Mouse (Mus musculus): Measurements from ENCODE around the gene Gm20388.
"Not testable (repeated sequence)": the region's sequence is repeated elsewhere in the genome, so short reads cannot be mapped to it uniquely, and the experiment has no call there.

The Gm20388 gene

DNA sequence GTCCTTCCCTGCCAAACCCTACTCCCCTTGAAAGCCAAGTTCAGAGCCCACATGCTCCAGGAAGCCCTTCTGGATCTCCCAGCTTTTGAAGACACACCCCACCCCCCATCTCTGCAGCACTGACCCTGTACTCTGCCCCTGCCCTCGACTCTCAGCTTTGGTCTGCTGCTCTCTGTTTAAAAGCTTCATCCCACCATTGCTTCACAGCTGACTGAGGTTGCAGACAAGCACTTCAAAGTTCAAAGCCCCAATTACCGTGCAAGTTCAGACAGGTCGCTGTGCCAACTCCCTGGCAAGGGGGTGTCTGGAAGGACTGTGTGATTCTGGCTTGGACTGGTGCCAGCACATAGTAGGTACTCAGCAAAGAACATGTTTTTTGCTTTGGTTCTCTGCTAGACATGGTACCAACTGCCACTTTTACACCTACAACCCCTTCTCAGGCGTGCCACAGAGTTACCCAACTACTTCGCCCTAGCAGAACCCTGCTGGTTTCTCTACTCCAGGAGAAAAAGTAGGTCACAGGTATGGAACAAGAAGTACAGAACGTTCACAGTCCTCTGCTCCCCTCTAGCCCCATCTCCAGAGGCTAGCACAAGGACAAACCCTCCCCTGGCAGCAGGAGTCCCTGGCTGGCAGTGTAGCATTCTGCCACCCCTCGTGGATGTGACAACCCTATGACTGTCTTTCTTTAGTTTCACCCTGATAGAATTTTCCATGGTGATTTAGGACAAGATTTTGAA lies 440.9 kb downstream of the Gm20388 start:
- DNase-seq, result no peak

GRCm38 (mm10) chr8:120352096-120352495 lies 441.5 kb downstream of the Gm20388 start:
- DNase-seq, result no peak

DNA sequence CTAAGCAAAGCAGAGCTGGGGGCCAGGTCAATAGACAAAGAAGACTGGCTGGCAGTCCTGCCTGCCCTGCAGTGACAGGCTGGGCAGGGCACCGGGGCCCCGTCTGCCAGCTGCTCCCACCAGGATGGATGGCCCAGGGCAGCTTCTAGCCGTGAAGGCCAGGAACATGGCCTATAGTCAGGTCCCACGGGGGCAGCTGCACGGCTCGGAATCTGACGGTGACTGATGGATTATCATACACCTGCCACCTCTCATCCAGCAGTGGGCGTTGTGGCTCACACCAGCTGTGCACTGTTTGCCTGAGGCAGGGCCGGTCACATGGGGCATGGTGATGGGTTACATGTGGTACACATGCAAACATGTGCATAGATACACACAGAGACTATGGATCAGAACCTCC lies 445.4 kb downstream of the Gm20388 start:
- no peak for DNase-seq

DNA sequence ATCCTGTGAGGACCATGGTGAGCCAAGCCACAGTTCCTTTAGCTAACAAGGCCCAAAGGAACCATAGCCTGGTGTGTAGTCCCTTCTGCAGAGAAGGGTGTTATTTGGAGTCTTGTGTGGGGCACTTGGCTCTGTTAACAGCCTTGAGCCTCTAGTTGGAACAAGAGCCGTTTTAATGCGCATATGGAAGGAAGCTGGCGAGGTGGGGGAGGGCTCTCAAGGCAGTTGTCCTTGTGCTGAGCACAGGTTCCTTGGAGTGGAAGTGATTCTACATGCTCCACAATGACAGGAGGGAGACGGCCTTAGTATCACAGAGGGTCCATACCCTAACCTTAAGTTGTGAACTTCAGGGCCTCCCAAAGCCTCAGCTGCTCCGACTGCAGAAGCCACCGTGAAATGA lies 446.9 kb downstream of the Gm20388 start:
- DNase-seq, result no peak

GRCm38 (mm10) chr8:120361301-120361700 lies 450.7 kb downstream of the Gm20388 start:
- DNase-seq, result peak; percentile 48

- DNase-seq, result peak; percentile 72
Measured at GRCm38 (mm10) chr8:120363552-120364071, 453.0 kb downstream of the Gm20388 start.

DNA sequence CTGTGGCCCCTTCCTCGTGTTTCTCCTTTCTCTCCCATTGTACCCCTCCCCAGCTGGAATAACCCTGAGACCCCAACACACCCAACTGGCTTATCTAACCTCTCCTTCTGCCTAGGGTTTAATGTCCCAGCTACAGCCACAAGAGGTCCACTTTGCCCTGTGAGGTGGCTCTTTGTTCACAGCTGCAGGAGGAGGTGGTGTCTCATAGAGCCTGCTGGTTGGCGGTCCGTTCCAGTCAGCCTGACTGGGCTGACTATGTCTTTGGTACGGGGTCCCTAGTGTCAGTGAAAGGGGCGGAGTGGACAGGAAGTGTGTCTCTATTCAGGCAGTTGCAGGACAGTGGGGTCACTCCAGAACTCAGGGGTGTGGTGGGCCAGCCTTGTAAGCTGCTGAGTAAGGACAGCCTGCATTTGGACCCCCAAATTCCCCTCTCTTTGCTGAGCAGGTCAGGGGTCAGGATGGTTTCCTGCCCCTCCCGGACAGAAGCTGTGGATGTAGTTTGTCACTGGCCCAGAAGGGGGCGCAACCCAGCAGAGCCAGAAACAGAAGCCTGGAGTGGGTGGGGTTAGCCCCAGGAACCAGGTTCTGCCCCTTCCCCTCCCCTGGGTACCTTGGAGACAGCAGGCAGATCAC lies 453.6 kb downstream of the Gm20388 start:
- peak; percentile 75 for DNase-seq

DNA sequence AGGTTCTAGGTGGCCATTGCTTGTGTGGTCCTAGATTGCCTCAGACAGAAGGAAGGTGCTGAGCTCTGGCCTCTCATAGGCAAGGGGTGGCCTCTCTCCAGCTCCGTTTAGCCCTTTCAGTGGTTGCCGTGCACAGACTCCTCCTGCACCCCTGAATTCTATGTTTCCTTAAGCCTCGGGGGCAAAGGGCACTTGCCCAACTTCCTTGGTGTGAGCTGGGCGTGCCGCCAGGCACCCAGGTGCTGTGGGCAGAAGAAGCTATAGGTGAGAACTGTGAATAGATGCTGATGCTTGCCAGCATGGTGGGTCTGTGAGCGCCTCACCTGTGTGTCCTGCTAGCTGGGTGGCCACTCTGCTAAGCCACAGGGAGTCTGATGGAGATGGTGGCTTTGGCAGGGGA lies 456.2 kb downstream of the Gm20388 start:
- DNase-seq, result no peak

- DNase-seq, result not testable (repeated sequence)
Measured at GRCm38 (mm10) chr8:120368191-120368590, 457.6 kb downstream of the Gm20388 start.

GRCm38 (mm10) chr8:120368814-120369649 lies 458.4 kb downstream of the Gm20388 start:
- DNase-seq, result peak; percentile 95

GRCm38 (mm10) chr8:120369956-120370355 lies 459.3 kb downstream of the Gm20388 start:
- DNase-seq, result peak; percentile 80

DNA sequence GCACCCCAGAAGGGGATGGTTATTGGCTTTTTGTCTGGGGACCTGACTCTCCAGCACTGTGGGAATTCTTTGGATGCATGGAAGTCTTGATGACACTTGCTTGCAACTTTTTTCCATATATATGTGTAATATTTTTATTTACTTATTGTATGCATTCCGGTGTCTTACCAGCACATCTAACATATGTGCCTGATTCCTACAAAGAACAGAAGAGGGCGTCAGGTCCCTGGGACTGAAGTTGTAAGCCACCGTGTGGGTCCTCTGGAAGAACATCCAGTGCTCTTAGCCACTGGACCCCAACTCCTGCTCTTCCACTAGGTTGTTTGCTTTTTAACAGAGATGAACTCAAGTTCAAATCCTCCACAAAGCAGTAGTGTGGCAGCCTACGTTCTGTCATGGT lies 459.8 kb downstream of the Gm20388 start:
- no peak for DNase-seq

DNA sequence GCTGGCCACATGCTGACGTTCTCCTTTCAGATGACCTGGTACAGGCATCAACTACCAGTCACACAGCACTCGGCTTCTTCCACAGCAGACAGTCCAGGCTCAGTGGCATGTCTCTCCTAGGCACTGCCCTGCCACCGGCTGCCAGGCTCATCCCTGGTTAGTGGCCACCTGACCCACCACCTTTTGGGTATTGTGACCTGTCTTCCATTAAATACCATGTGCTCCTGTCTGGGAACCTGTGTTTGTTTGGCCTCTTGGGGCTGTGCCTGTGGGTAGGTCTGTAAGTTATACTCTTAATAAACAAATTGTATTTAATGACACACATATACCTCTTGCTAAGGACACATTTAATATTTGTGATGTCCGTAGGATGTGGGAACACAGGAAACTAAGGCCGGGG lies 460.5 kb downstream of the Gm20388 start:
- no peak for DNase-seq

- no peak for DNase-seq
Measured at GRCm38 (mm10) chr8:120371725-120372457, 461.2 kb downstream of the Gm20388 start.

DNA sequence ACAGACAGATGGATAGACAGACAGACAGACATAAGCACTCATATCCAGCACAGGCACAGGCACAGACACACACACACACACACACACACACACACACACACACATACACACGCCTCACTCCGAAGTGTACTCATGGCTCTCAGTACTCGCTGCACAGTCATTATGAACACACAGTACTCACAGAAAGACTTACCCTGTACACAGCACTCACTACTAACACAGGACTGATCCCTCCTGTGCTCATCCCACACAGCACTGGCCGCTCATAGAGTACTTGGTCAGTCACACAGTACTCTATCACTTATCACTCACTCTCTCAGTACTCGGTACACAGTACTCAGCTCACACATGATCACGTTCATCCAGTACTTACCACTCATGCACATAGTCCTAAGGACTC lies 462.0 kb downstream of the Gm20388 start:
- DNase-seq, result no peak

DNA sequence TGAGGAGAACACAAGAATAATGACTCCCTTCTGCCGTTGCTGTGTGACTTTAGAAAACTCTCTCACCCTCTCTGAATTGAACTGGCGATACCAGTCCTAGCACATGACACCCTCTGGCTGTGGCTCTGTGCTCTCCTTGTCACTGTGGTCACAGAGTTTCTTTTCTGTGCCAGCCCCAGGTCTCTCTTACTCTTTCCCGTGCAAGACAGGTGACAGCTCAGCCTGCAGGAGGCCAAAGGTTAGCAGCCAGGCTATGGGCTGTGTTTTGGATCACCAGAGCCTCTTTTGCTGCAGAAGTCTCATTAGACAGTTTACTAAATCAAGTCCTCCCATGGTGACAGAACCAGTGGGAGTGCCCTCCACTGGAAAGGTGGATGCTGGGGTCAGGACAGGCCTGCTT lies 463.0 kb downstream of the Gm20388 start:
- DNase-seq, result no peak

GRCm38 (mm10) chr8:120374070-120374469 lies 463.4 kb downstream of the Gm20388 start:
- DNase-seq, result no peak

DNA sequence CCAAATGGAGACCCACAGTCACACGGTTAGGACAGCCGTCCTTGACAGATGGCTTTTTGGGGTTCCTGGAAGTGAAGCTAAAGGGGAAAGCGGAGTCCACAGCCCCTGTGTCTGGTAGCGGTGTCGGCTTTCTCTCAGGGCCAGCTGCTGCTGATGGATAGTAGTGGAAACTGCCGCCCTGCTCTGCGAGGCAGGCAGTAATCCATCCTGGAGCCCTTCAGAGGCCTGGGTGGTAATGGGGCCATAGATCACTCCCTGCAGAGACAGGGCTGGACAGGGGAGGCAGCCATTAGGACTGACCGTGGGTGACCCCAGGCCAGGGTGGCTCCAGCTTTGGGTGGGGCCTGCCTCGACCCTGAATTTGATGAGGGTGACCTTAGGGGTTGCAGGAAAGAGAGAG lies 463.9 kb downstream of the Gm20388 start:
- DNase-seq, result no peak

- peak; percentile 64 for DNase-seq
Measured at GRCm38 (mm10) chr8:120375170-120375569, 464.5 kb downstream of the Gm20388 start.

GRCm38 (mm10) chr8:120376215-120376614 lies 465.6 kb downstream of the Gm20388 start:
- no peak for DNase-seq

DNA sequence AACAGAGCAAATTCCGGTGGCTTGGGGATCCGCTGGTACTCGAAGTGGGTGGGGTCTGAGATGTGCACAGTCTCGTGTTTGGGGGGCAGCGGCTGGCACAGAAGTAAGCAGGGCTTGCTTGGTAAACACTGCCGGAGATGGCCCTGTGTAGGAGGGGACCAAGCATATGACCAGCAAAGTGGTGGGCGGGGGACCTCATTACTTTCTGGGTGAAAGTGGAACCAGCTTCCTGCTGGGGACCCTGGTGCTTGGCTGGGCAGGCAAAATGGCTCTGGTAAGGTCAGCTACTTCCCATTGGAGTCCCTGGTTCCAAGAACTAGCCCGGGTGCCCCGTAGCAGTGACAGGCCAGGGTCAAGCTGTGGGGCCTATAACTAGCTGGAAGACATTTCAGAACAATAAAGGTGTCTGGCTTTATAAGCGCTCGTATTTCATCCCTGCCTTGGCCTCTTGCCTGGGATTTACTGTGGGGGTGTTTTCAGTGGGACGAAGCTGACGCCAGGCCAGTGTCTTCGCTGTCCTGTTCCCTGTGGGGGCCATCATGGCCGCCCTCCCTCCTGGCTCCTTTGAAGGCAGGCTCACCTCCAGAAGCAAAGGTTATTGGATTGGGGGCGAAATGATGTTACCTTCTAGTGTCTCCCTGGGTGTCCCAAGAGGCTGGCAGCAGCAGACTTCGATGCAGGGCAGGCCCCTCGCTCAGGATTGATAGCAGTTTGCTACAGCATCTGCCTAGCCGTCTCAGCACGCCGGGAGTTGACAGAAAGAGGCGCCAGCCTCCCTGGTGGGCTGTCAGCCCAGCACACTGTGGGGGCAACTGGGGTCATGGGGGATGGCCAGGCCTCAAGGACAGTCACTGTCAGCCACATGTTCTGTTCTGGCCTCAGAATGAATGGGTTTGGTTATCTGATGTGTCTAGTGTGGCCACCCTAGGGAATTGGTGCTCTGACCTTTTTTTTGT lies 466.5 kb downstream of the Gm20388 start:
- peak; percentile 42 for DNase-seq

DNA sequence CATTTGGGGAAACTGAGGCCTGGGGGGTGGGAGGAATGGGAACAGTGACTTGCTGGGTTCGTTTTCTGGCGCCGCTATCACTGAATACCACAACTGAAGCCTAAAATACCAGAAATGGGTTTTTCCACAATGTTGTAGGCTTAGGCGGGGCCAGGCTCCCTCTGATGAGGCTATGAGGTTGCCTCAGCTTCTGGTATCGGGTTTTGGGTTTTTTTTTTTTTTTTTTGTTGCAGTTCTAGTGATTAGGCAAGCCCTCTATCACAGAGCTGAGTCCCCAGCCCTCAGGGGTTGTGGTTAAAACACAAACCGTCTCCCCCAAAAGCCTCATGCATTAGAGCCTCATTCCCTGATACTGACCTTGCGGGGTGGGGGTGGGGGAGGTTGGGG lies 467.2 kb downstream of the Gm20388 start:
- DNase-seq, result no peak
